Mouse (Mus musculus) neural tube, embryonic 14.5 days (tissue): ENCODE results near the gene Nod2. TPM values are rescaled to one million over a fixed set of nuclear protein-coding genes. Genes with fewer than 3 reads are reported as not detected.

Experiments
- ATAC-seq: fragments of 200-750 bp; cut with Nextera tagmentation; 2 replicates; pipeline ENCODE4 v1.8.0; 2017; ENCODE audit warnings: low read depth, mild to moderate bottlenecking, moderate TSS enrichment, moderate library complexity
- H3K27ac ChIP-seq: fragments of 300-500 bp; sonication (generic); 2 replicates; pipeline ENCODE4 v1.5.1; 2014; ENCODE audit warnings: low read depth, mild to moderate bottlenecking, control low read depth, low read length, moderate library complexity, mixed read lengths
- H3K27me3 ChIP-seq: fragments of 300-500 bp; sonication (generic); 2 replicates; pipeline ENCODE4 v1.6.1; 2014; ENCODE audit warnings: low read length; ENCODE audit not compliant: control insufficient read depth, insufficient read depth
- H3K36me3 ChIP-seq: fragments of 300-500 bp; sonication (generic); 2 replicates; pipeline ENCODE4 v1.6.1; 2014; ENCODE audit warnings: low read length, mixed read lengths; ENCODE audit not compliant: control insufficient read depth, insufficient read depth
- H3K4me1 ChIP-seq: fragments of 300-500 bp; sonication (generic); 2 replicates; pipeline ENCODE4 v1.6.1; 2014; ENCODE audit warnings: low read length; ENCODE audit not compliant: control insufficient read depth, insufficient read depth
- H3K4me2 ChIP-seq: fragments of 300-500 bp; sonication (generic); 2 replicates; pipeline ENCODE4 v1.6.1; 2014; ENCODE audit warnings: mild to moderate bottlenecking, low read depth, low read length, control low read depth
- H3K4me3 ChIP-seq: fragments of 300-500 bp; sonication (generic); 2 replicates; pipeline ENCODE4 v1.5.1; 2014; ENCODE audit warnings: low read depth, low read length, control low read depth, mixed read lengths
- H3K9ac ChIP-seq: fragments of 300-500 bp; sonication (generic); replicated peaks from 2 replicates; pipeline ENCODE4 v1.6.1; 2014; ENCODE audit warnings: low read depth, mild to moderate bottlenecking, control low read depth, low read length, mixed read lengths
- H3K9me3 ChIP-seq: fragments of 300-500 bp; sonication (generic); 2 replicates; pipeline ENCODE4 v1.6.1; 2016; ENCODE audit warnings: low read length; ENCODE audit not compliant: control insufficient read depth
- WGBS: fragments of 180-500 bp; shearing (Covaris S2); extraction: QIAGEN DNeasy Blood & Tissue Kit; methylation state at CpG from one replicate; pipeline ENCODE4 v1.1.7; 2014; 5-methylcytosine and 5-hydroxymethylcytosine counted together
- polyA plus RNA-seq: library from polyadenylated mRNA; unstranded; fragments of >200 nt; fragmentation: Nextera tagmentation; extraction: Ambion mirVana; gene quantifications from 2 replicates; pipeline ENCODE4 v1.2.1, GENCODE M21; 2014

Gene Nod2
- polyA plus RNA-seq, 1 experiment from 2014 or later, result 0.09 TPM

GRCm38 (mm10) chr8:88666435-88666834 is 19.3 kb downstream of the Nod2 start:
- 76% methylated on average over 1 of the region's 1 CpGs for WGBS
- Histone ChIP-seq H3K27me3 (no peaks in the 10 kb centered on the region), H3K27ac (no peak overlapping the region), H3K4me1 (no peaks in the 10 kb centered on the region), H3K4me2 (no peak overlapping the region), H3K36me3 (no peaks in the 10 kb centered on the region), H3K9me3 (no peaks in the 10 kb centered on the region), H3K4me3 (no peak overlapping the region), H3K9ac (no peak overlapping the region)
- no peak for ATAC-seq

- Histone ChIP-seq H3K9ac (no peak overlapping the region), H3K27ac (no peak overlapping the region), H3K36me3 (no peaks in the 10 kb centered on the region), H3K4me1 (no peaks in the 10 kb centered on the region), H3K4me2 (no peak overlapping the region), H3K27me3 (no peaks in the 10 kb centered on the region), H3K4me3 (no peak overlapping the region), H3K9me3 (no peaks in the 10 kb centered on the region)
- ATAC-seq, result no peak; the same call in 1 of the 2 replicates
- WGBS, result 63% methylated on average over 14 of the region's 14 CpGs
These were observed 21.4 kb downstream of the Nod2 start for GRCm38 (mm10) chr8:88668400-88669086.

GRCm38 (mm10) chr8:88670782-88671181 is 23.7 kb downstream of the Nod2 start:
- WGBS, result 77% methylated on average over 6 of the region's 6 CpGs
- Histone ChIP-seq H3K4me2 (no peak overlapping the region), H3K9me3 (no peaks in the 10 kb centered on the region), H3K4me3 (no peak overlapping the region), H3K27ac (no peak overlapping the region), H3K9ac (no peak overlapping the region), H3K27me3 (no peaks in the 10 kb centered on the region), H3K36me3 (no peaks in the 10 kb centered on the region), H3K4me1 (no peaks in the 10 kb centered on the region)
- ATAC-seq, result no peak

GRCm38 (mm10) chr8:88671575-88671974 is 24.5 kb downstream of the Nod2 start:
- WGBS, result 88% methylated on average over 10 of the region's 10 CpGs

GRCm38 (mm10) chr8:88673859-88674258 is 26.7 kb downstream of the Nod2 start:
- 85% methylated on average over 5 of the region's 5 CpGs for WGBS
- Histone ChIP-seq H3K27me3 (no peaks in the 10 kb centered on the region), H3K4me3 (no peak overlapping the region), H3K9ac (no peak overlapping the region), H3K4me2 (no peak overlapping the region), H3K4me1 (no peaks in the 10 kb centered on the region), H3K36me3 (no peaks in the 10 kb centered on the region), H3K27ac (no peak overlapping the region), H3K9me3 (no peaks in the 10 kb centered on the region)
- ATAC-seq, result no peak

More at GRCm38 (mm10) chr8:88671575-88671974, 24.5 kb downstream of the Nod2 start:
- H3K36me3 ChIP-seq, result no peaks in the 10 kb centered on the region
- no peak overlapping the region for H3K9ac ChIP-seq
- no peak overlapping the region for H3K4me3 ChIP-seq
- no peaks in the 10 kb centered on the region for H3K27me3 ChIP-seq
- H3K4me2 ChIP-seq, result no peak overlapping the region
- H3K4me1 ChIP-seq, result no peaks in the 10 kb centered on the region
- no peaks in the 10 kb centered on the region for H3K9me3 ChIP-seq
- ATAC-seq, result no peak
- H3K27ac ChIP-seq, result no peak overlapping the region

- Histone ChIP-seq H3K27ac (no peak overlapping the region), H3K27me3 (no peaks in the 10 kb centered on the region), H3K4me2 (no peak overlapping the region), H3K4me1 (no peaks in the 10 kb centered on the region), H3K9me3 (no peaks in the 10 kb centered on the region), H3K4me3 (no peak overlapping the region), H3K36me3 (no peaks in the 10 kb centered on the region), H3K9ac (no peak overlapping the region)
- ATAC-seq, result no peak
- 93% methylated on average over 12 of the region's 12 CpGs for WGBS
These were observed 28.5 kb downstream of the Nod2 start for GRCm38 (mm10) chr8:88675372-88676165.

GRCm38 (mm10) chr8:88677071-88677470 is 30.0 kb downstream of the Nod2 start:
- Histone ChIP-seq H3K27me3 (no peaks in the 10 kb centered on the region), H3K4me1 (no peaks in the 10 kb centered on the region)
- WGBS, result 78% methylated on average over 8 of the region's 8 CpGs

GRCm38 (mm10) chr8:88680566-88680965 is 33.5 kb downstream of the Nod2 start:
- Histone ChIP-seq H3K4me3 (no peak overlapping the region), H3K36me3 (no peaks in the 10 kb centered on the region), H3K27ac (no peak overlapping the region), H3K9me3 (no peaks in the 10 kb centered on the region), H3K4me2 (no peak overlapping the region), H3K9ac (no peak overlapping the region), H3K27me3 (no peaks in the 10 kb centered on the region), H3K4me1 (no peaks in the 10 kb centered on the region)
- 94% methylated on average over 2 of the region's 2 CpGs for WGBS
- ATAC-seq, result no peak

More at GRCm38 (mm10) chr8:88677071-88677470, 30.0 kb downstream of the Nod2 start:
- H3K4me2 ChIP-seq, result no peak overlapping the region
- ATAC-seq, result no peak
- no peak overlapping the region for H3K9ac ChIP-seq
- no peak overlapping the region for H3K27ac ChIP-seq
- H3K36me3 ChIP-seq, result no peaks in the 10 kb centered on the region
- no peaks in the 10 kb centered on the region for H3K9me3 ChIP-seq
- no peak overlapping the region for H3K4me3 ChIP-seq

- ATAC-seq, result no peak
- no peak overlapping the region for H3K9ac ChIP-seq
- WGBS, result 93% methylated on average over 8 of the region's 8 CpGs
These were observed 33.9 kb downstream of the Nod2 start for GRCm38 (mm10) chr8:88681046-88681445.

More at GRCm38 (mm10) chr8:88681046-88681445, 33.9 kb downstream of the Nod2 start:
- no peak overlapping the region for H3K4me2 ChIP-seq
- no peaks in the 10 kb centered on the region for H3K4me1 ChIP-seq
- H3K9me3 ChIP-seq, result no peaks in the 10 kb centered on the region
- H3K4me3 ChIP-seq, result no peak overlapping the region
- H3K27ac ChIP-seq, result no peak overlapping the region
- H3K36me3 ChIP-seq, result no peaks in the 10 kb centered on the region
- no peaks in the 10 kb centered on the region for H3K27me3 ChIP-seq
